Mouse (Mus musculus) brown adipose tissue, adult 24 weeks (tissue): ENCODE measurements at regions not wholly inside any gene's neighbourhood (a gene's known extent, or its start where the extent isn't known, plus 50 kb on each side); places are given as distances from the start of the nearest gene placed in this dataset.
"Not testable (repeated sequence)": the region's sequence is repeated elsewhere in the genome, so short reads cannot be mapped to it uniquely, and the experiment has no call there.

Source experiments
- H3K27ac ChIP-seq: fragments of 200-500 bp; replicated peaks from 2 replicates; pipeline ENCODE4 v1.5.1; 2012; ENCODE audit warnings: low read depth, mild to moderate bottlenecking, low read length
- H3K4me1 ChIP-seq: fragments of 200-500 bp; 2 replicates; pipeline ENCODE4 v1.6.1; 2012; ENCODE audit warnings: low read length, mixed read lengths; ENCODE audit not compliant: control insufficient read depth, insufficient read depth, insufficient read length
- H3K4me3 ChIP-seq: fragments of 200-500 bp; 2 replicates; pipeline ENCODE4 v1.5.1; 2012; ENCODE audit warnings: low read depth, mild to moderate bottlenecking, low read length, moderate library complexity; ENCODE audit not compliant: insufficient read depth

- Histone ChIP-seq H3K4me1 (peaks cover 4% of the 10 kb centered on the region; the same call in 1 of the 2 replicates), H3K27ac (no peak overlapping the region), H3K4me3 (no peak overlapping the region)
Measured at GRCm38 (mm10) chr1:166901574-166901973, 99.6 kb upstream of the Fam78b start.

DNA sequence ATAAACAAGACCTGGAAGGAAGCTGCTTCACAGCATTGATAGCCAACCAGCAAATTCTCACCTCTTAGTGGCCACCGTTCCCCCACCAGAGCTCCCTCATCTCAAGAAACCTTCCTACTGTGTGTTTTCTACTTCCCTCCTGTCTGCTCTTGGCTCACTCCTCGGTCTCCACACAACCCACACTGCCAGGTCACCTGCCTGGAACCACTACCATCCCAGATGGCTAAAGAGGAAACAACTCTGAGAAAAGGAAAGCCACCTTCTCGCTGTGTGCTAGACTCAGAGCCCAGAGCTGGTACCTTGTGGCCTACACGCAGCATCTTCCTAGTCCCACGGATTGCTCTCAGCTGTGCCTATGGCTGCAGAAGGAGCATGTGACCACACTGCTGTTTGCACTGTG is 97.8 kb upstream of the Fam78b start:
- peaks cover 4% of the 10 kb centered on the region; the same call in 1 of the 2 replicates for H3K4me1 ChIP-seq
- H3K27ac ChIP-seq = no peak overlapping the region
- no peak overlapping the region for H3K4me3 ChIP-seq

- Histone ChIP-seq H3K4me1 (no peaks in the 10 kb centered on the region), H3K4me3 (no peak overlapping the region), H3K27ac (no peak overlapping the region)
Measured at GRCm38 (mm10) chr1:166908231-166908805, 92.9 kb upstream of the Fam78b start.

GRCm38 (mm10) chr1:166912195-166912594 is 89.0 kb upstream of the Fam78b start:
- H3K27ac ChIP-seq, H3K4me3 ChIP-seq, H3K4me1 ChIP-seq: not testable (repeated sequence)

DNA sequence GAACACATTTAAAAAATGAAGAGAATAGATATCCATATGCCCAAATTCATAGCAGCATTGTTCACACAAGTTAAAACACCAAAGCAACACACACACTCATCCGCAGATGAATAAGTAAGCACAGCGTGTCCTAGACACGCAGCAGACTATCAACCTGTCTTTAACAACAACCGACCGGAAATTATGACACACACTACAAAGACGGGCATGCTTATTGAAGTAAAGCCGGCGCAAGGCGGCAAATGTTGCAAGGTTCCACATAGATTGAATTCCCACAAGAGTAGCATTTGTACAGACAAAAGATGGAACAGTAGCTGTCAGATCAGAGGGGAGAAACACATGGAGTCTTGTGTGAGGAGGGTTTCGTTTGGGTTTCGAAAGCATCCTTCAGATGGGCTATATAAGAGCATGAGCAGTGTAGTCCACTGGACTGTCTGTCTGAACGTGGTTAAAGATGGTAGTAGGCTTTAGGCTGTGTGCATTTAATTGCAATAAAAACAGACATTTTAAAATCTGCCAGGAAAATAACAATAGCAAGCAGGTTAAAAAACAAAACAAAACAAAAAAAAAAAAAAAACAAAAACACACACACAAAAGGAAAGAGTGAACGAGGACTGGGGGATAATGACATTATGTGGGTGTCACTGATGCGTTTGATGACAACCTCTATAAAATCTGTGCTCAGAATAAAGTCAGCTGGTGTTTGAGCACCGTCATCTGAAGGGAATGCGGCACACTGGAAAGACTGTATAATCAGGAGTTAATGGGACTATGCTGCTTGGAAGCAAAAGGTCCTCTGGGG is 78.1 kb upstream of the Fam78b start:
- Histone ChIP-seq H3K27ac (no peak overlapping the region), H3K4me3 (no peak overlapping the region)

GRCm38 (mm10) chr1:166923713-166923975 is 77.6 kb upstream of the Fam78b start:
- Histone ChIP-seq H3K27ac (no peak overlapping the region), H3K4me3 (no peak overlapping the region), H3K4me1 (no peaks in the 10 kb centered on the region)

More for the DNA sequence above, 78.1 kb upstream of the Fam78b start:
- H3K4me1 ChIP-seq = no peaks in the 10 kb centered on the region

DNA sequence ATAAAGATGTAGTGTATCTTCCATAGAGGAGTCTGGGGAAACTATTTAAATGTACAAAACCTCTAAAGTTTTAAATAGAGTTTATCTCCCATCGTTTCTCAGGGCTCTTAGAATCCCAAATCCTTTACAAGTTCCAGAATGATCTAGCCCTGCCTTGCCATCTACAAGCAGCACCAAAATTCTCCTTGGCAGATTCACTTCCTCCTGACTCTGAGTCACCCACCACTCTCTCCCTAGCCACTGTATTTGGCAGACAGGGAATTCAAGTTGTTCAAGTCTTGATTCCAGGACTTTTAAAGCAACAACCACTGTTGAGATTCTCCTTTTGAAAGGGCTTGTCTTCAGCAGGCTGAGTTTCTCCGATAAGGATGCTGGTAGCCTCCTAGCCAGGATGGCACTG is 77.1 kb upstream of the Fam78b start:
- no peak overlapping the region for H3K4me3 ChIP-seq
- H3K27ac ChIP-seq = no peak overlapping the region
- no peaks in the 10 kb centered on the region for H3K4me1 ChIP-seq

DNA sequence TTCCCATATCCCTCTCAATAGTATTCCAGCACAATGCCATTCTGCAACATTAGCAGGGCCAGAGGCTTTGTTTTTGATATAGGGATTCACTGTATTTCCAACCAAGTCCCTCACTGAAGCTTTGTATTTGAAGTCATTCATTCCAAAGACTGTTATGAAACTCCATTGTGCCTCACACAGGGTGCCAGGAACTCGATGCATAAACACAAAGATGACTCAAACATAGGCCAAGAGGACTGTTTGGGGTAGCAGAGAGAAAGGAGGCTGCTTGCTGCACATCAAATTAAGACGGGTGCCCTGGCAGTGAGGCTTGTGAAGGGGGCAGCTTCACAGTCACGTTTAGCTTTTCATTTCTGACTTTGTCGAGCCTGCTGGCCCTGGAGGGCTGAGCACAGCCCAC is 75.1 kb upstream of the Fam78b start:
- Histone ChIP-seq H3K4me1 (no peaks in the 10 kb centered on the region), H3K27ac (no peak overlapping the region)

GRCm38 (mm10) chr1:166939744-166940143 is 61.5 kb upstream of the Fam78b start:
- not testable (repeated sequence) for H3K4me1 ChIP-seq, H3K27ac ChIP-seq
- H3K4me3 ChIP-seq = peak overlapping the region; percentile 30

More for the DNA sequence above, 75.1 kb upstream of the Fam78b start:
- H3K4me3 ChIP-seq = no peak overlapping the region

GRCm38 (mm10) chr1:166940146-166941076 is 60.8 kb upstream of the Fam78b start:
- peak overlapping the region; percentile 30 for H3K4me3 ChIP-seq
- not testable (repeated sequence) for H3K4me1 ChIP-seq, H3K27ac ChIP-seq

DNA sequence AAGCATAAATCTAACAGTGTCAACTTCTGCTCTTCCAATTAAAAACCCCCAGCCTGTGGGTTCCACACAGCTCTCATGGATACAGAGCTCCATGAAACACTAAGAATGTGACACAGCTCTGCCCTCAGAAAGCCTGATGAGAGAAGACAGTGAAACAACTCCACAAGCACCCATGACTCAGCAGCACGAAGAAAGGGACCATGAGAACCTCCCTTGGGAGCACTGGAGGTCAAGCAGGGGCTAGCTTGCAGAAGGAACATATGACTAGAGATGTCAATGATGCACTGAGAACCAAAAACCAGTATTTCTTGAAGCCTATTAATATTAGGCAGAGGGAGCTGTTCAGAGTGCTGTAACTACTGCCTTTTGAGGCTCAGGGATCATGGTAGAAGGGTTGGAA is 59.0 kb upstream of the Fam78b start:
- no peaks in the 10 kb centered on the region for H3K4me1 ChIP-seq
- no peak overlapping the region for H3K4me3 ChIP-seq
- no peak overlapping the region for H3K27ac ChIP-seq

GRCm38 (mm10) chr1:166944540-166944939 is 56.7 kb upstream of the Fam78b start:
- H3K27ac ChIP-seq = no peak overlapping the region
- H3K4me1 ChIP-seq = no peaks in the 10 kb centered on the region
- H3K4me3 ChIP-seq = no peak overlapping the region

DNA sequence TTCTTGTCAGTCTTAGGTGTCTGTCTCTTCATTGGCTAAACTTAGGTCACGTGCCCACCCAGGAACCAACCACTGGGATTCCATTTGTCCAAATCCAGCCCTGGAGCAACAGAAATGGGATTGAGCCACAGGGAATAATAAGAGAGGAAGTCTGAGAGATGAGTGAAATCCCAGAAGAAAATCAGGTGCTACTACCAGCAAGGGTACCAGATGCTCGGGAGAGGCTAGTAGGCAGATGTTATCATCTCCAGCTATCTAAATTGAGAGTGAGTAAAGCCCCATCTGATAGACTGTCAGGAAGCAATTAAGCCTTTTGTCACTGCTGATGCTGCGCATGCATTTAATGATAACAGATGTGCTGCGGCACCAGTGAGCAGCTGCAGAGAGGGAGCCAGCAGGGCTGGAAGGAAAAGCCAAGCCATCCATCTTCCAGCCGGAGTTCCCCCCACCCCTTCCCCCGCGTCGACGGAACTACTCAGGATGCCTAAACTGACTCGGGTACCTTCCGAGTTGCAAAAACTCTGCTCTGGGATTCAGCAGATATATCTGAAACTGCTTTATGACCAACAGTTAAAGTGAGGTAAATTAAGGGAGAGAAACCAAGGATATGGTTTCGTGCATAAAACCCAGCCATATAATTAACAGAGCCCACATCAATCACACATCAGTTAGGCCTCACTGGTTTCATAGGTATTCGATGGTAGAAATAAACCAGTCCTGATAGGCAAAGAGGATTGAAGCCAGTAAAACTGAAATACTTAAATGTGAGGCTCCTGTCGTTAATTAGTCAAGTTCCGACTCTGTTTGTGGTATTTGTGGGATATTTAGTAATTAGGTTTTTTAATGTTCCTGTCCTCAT is 53.1 kb upstream of the Fam78b start:
- Histone ChIP-seq H3K27ac (no peak overlapping the region), H3K4me3 (no peak overlapping the region), H3K4me1 (no peaks in the 10 kb centered on the region)
